Mouse (Mus musculus) testis, adult 2 months (tissue): ENCODE results near the gene Akp3. TPM values are rescaled to one million over a fixed set of nuclear protein-coding genes. Genes with fewer than 3 reads are reported as not detected.
A peak's percentile ranks its signal among the peaks of the same experiment; 100 is the strongest.

ENCODE experiments used
- H3K27ac ChIP-seq: fragments of 200-500 bp; 2 replicates; pipeline ENCODE4 v1.5.1; 2012; ENCODE audit warnings: low read depth, low read length; ENCODE audit not compliant: control insufficient read depth, insufficient read depth
- H3K27me3 ChIP-seq: fragments of 200-500 bp; 2 replicates; pipeline ENCODE4 v1.6.1; 2012; ENCODE audit warnings: mild to moderate bottlenecking, low read length, moderate library complexity; ENCODE audit not compliant: control insufficient read depth, insufficient read depth
- H3K36me3 ChIP-seq: fragments of 200-500 bp; 2 replicates; pipeline ENCODE4 v1.6.1; 2012; ENCODE audit warnings: mild to moderate bottlenecking, low read length; ENCODE audit not compliant: control insufficient read depth, insufficient read depth
- H3K4me1 ChIP-seq: fragments of 200-500 bp; 2 replicates; pipeline ENCODE4 v1.6.1; 2012; ENCODE audit warnings: low read length; ENCODE audit not compliant: control insufficient read depth, insufficient read depth
- H3K4me3 ChIP-seq: fragments of 200-500 bp; 2 replicates; pipeline ENCODE4 v1.5.1; 2012; ENCODE audit warnings: low read depth, mild to moderate bottlenecking, low read length, moderate library complexity, mixed read lengths; ENCODE audit not compliant: control insufficient read depth
- CTCF ChIP-seq: fragments of 200-500 bp; IDR thresholded peaks from 2 replicates; pipeline ENCODE4 v1.5.1; 2012; ENCODE audit warnings: low read depth, mild to moderate bottlenecking, inconsistent platforms, low read length, moderate library complexity; ENCODE audit not compliant: control insufficient read depth, insufficient read depth, insufficient replicate concordance
- POLR2A ChIP-seq: fragments of 200-500 bp; IDR thresholded peaks from 2 replicates; pipeline ENCODE4 v1.6.1; 2012; ENCODE audit warnings: low read depth, mild to moderate bottlenecking, inconsistent platforms, low read length, moderate library complexity; ENCODE audit not compliant: control insufficient read depth
- polyA plus RNA-seq: library from polyadenylated mRNA; depleted of rRNA; stranded (reverse); fragments of >200 nt; gene quantifications from 2 replicates; pipeline ENCODE4 v1.2.3, GENCODE M21; 2012; rRNA removed

The Akp3 gene
- 1.5 and 1.7 TPM in 2 replicates for polyA plus RNA-seq

- H3K27me3 ChIP-seq: no peaks in the 10 kb centered on the region
These were observed at the start of gene Akp3 for GRCm38 (mm10) chr1:87124673-87125072. Gene Akp3 (plus strand): TSS chr1:87124973.

GRCm38 (mm10) chr1:87086196-87086595 lies 38.6 kb upstream of the Akp3 start:
- H3K4me3 ChIP-seq: no peak overlapping the region
- H3K27ac ChIP-seq: no peak overlapping the region
- peaks cover 14% of the 10 kb centered on the region for H3K4me1 ChIP-seq
- no peaks in the 10 kb centered on the region for H3K27me3 ChIP-seq
- no peaks in the 10 kb centered on the region for H3K36me3 ChIP-seq
- TF ChIP-seq POLR2A (no peak), CTCF (no peak)

More at GRCm38 (mm10) chr1:87124673-87125072, at the start of gene Akp3:
- Histone ChIP-seq H3K27ac (no peak within 1 kb of the TSS), H3K4me1 (no peaks in the 10 kb centered on the region), H3K36me3 (no peaks in the 10 kb centered on the region), H3K4me3 (no peak within 1 kb of the TSS)
- no peak for TF ChIP-seq POLR2A
- no peak for TF ChIP-seq CTCF

GRCm38 (mm10) chr1:87086964-87087363 lies 37.8 kb upstream of the Akp3 start:
- Histone ChIP-seq H3K4me3 (peak overlapping the region; percentile 73), H3K27ac (no peak overlapping the region), H3K36me3 (no peaks in the 10 kb centered on the region), H3K27me3 (no peaks in the 10 kb centered on the region), H3K4me1 (peaks cover 14% of the 10 kb centered on the region)
- peak; percentile 34; the same call in 1 of the 2 replicates for TF ChIP-seq CTCF
- no peak for TF ChIP-seq POLR2A

- Histone ChIP-seq H3K4me1 (peaks cover 14% of the 10 kb centered on the region), H3K27me3 (no peaks in the 10 kb centered on the region), H3K4me3 (no peak overlapping the region), H3K36me3 (no peaks in the 10 kb centered on the region), H3K27ac (no peak overlapping the region)
- TF ChIP-seq POLR2A (no peak), CTCF (no peak)
These were observed 35.5 kb upstream of the Akp3 start for GRCm38 (mm10) chr1:87089251-87089650.

GRCm38 (mm10) chr1:87089828-87090227 lies 34.9 kb upstream of the Akp3 start, which contains the start of gene Alppl2:
Gene Alppl2 (minus strand): TSS chr1:87089928.
- Histone ChIP-seq H3K27me3 (no peaks in the 10 kb centered on the region), H3K36me3 (no peaks in the 10 kb centered on the region), H3K4me3 (no peak within 1 kb of the TSS), H3K27ac (no peak within 1 kb of the TSS), H3K4me1 (peaks cover 14% of the 10 kb centered on the region)
- no peak for TF ChIP-seq CTCF
- TF ChIP-seq POLR2A: no peak

- no peak overlapping the region for H3K4me3 ChIP-seq
- no peaks in the 10 kb centered on the region for H3K36me3 ChIP-seq
- no peak overlapping the region for H3K27ac ChIP-seq
- H3K4me1 ChIP-seq: peaks cover 6% of the 10 kb centered on the region
- no peaks in the 10 kb centered on the region for H3K27me3 ChIP-seq
- TF ChIP-seq CTCF (no peak), POLR2A (no peak)
These were observed 29.1 kb upstream of the Akp3 start for GRCm38 (mm10) chr1:87095642-87096041.

GRCm38 (mm10) chr1:87098358-87098975 lies 26.3 kb upstream of the Akp3 start:
- peak overlapping the region; percentile 64 for H3K4me3 ChIP-seq
- peak; percentile 90 for TF ChIP-seq CTCF
- 0 out of 2 replicates have a peak, but pooled peaks have one; percentile 40 for TF ChIP-seq POLR2A
- H3K27me3 ChIP-seq: no peaks in the 10 kb centered on the region
- no peak overlapping the region for H3K27ac ChIP-seq
- no peaks in the 10 kb centered on the region for H3K36me3 ChIP-seq
- peaks cover 6% of the 10 kb centered on the region for H3K4me1 ChIP-seq

GRCm38 (mm10) chr1:87101411-87101810 lies 23.4 kb upstream of the Akp3 start, which contains the start of gene Alpi:
Gene Alpi (minus strand): TSS chr1:87101606.
- Histone ChIP-seq H3K27ac (no peak within 1 kb of the TSS), H3K4me1 (peaks cover 6% of the 10 kb centered on the region), H3K27me3 (no peaks in the 10 kb centered on the region), H3K36me3 (no peaks in the 10 kb centered on the region), H3K4me3 (no peak within 1 kb of the TSS)
- TF ChIP-seq POLR2A (no peak), CTCF (no peak)
